Mouse (Mus musculus) stomach, embryonic 15.5 days (tissue): ENCODE results near the gene Lyve1. TPM values are rescaled to one million over a fixed set of nuclear protein-coding genes. Genes with fewer than 3 reads are reported as not detected.
A peak's percentile ranks its signal among the peaks of the same experiment; 100 is the strongest.
"Not testable (repeated sequence)": the region's sequence is repeated elsewhere in the genome, so short reads cannot be mapped to it uniquely, and the experiment has no call there.

Source experiments
- ATAC-seq: fragments of 200-750 bp; cut with Nextera tagmentation; 2 replicates; pipeline ENCODE4 v1.8.0; 2017; ENCODE audit warnings: low read depth, moderate number of reproducible peaks, moderate TSS enrichment; ENCODE audit not compliant: insufficient read depth, low FRiP score
- H3K27ac ChIP-seq: fragments of 300-500 bp; sonication (generic); 2 replicates; pipeline ENCODE4 v1.5.1; 2015; ENCODE audit warnings: mild to moderate bottlenecking, inconsistent platforms
- H3K27me3 ChIP-seq: fragments of 300-500 bp; sonication (generic); replicated peaks from 2 replicates; pipeline ENCODE4 v1.6.1; 2015; ENCODE audit warnings: inconsistent platforms
- H3K36me3 ChIP-seq: fragments of 300-500 bp; sonication (generic); 2 replicates; pipeline ENCODE4 v1.6.1; 2015; ENCODE audit warnings: inconsistent platforms
- H3K4me1 ChIP-seq: fragments of 300-500 bp; sonication (generic); 2 replicates; pipeline ENCODE4 v1.6.1; 2015; ENCODE audit warnings: inconsistent platforms
- H3K4me2 ChIP-seq: fragments of 300-500 bp; sonication (generic); 2 replicates; pipeline ENCODE4 v1.6.1; 2015; ENCODE audit warnings: mild to moderate bottlenecking, inconsistent platforms
- H3K4me3 ChIP-seq: fragments of 300-500 bp; sonication (generic); replicated peaks from 2 replicates; pipeline ENCODE4 v1.5.1; 2015; ENCODE audit warnings: inconsistent platforms
- H3K9ac ChIP-seq: fragments of 300-500 bp; sonication (generic); 2 replicates; pipeline ENCODE4 v1.6.1; 2015; ENCODE audit warnings: inconsistent platforms
- H3K9me3 ChIP-seq: fragments of 300-500 bp; sonication (generic); 2 replicates; pipeline ENCODE4 v1.6.1; 2016; ENCODE audit warnings: inconsistent platforms
- WGBS: fragments of 180-500 bp; shearing (Covaris S2); methylation state at CpG from one replicate; pipeline ENCODE4 v1.1.7; 2015; 5-methylcytosine and 5-hydroxymethylcytosine counted together
- polyA plus RNA-seq: library from polyadenylated mRNA; unstranded; fragments of >200 nt; fragmentation: Nextera tagmentation; extraction: Ambion mirVana; gene quantifications from 2 replicates; pipeline ENCODE4 v1.2.1, GENCODE M21; 2015

The Lyve1 gene
- polyA plus RNA-seq: 13.4 and 13.8 TPM in 2 replicates

- H3K36me3 ChIP-seq: no peaks in the 10 kb centered on the region
- H3K27me3 ChIP-seq: no peaks in the 10 kb centered on the region
- H3K4me3 ChIP-seq: no peak within 1 kb of the TSS
- H3K9ac ChIP-seq: no peak within 1 kb of the TSS
- ATAC-seq: no peak
- H3K4me2 ChIP-seq: no peak within 1 kb of the TSS
- H3K4me1 ChIP-seq: peaks cover 7% of the 10 kb centered on the region; the same call in 1 of the 2 replicates
- 68% methylated on average over 12 of the region's 12 CpGs for WGBS
- H3K9me3 ChIP-seq: no peaks in the 10 kb centered on the region
- H3K27ac ChIP-seq: no peak within 1 kb of the TSS
Observed at GRCm38 (mm10) chr7:110862751-110863289, at the start of gene Lyve1. Gene Lyve1, minus strand, starts transcription at chr7:110863239.

GRCm38 (mm10) chr7:110908209-110909144 lies 45.4 kb upstream of the Lyve1 start:
- Histone ChIP-seq H3K9ac (no peak overlapping the region), H3K27me3 (no peaks in the 10 kb centered on the region), H3K4me3 (no peak overlapping the region), H3K9me3 (no peaks in the 10 kb centered on the region), H3K4me1 (no peaks in the 10 kb centered on the region), H3K27ac (no peak overlapping the region), H3K36me3 (no peaks in the 10 kb centered on the region), H3K4me2 (no peak overlapping the region)
- ATAC-seq: no peak
- 58% methylated on average over 8 of the region's 8 CpGs for WGBS

GRCm38 (mm10) chr7:110906566-110906965 lies 43.5 kb upstream of the Lyve1 start:
- no peak for ATAC-seq
- no peak overlapping the region for H3K4me3 ChIP-seq
- no peaks in the 10 kb centered on the region for H3K4me1 ChIP-seq
- no peaks in the 10 kb centered on the region for H3K27me3 ChIP-seq
- no peak overlapping the region for H3K9ac ChIP-seq
- H3K36me3 ChIP-seq: no peaks in the 10 kb centered on the region
- H3K9me3 ChIP-seq: no peaks in the 10 kb centered on the region
- H3K27ac ChIP-seq: no peak overlapping the region
- WGBS: 82% methylated on average over 2 of the region's 2 CpGs
- H3K4me2 ChIP-seq: no peak overlapping the region

GRCm38 (mm10) chr7:110903226-110903625 lies 40.2 kb upstream of the Lyve1 start:
- Histone ChIP-seq H3K9ac (no peak overlapping the region), H3K27ac (peak overlapping the region; percentile 35; the same call in 1 of the 2 replicates), H3K9me3 (no peaks in the 10 kb centered on the region), H3K4me3 (no peak overlapping the region), H3K4me2 (no peak overlapping the region), H3K27me3 (no peaks in the 10 kb centered on the region), H3K36me3 (0 out of 2 replicates have a peak, but pooled peaks cover 3% of the 10 kb centered on the region), H3K4me1 (no peaks in the 10 kb centered on the region)
- whole genome bisulfite sequencing: 54% methylated on average over 7 of the region's 7 CpGs
- peak; percentile 78 for ATAC-seq

GRCm38 (mm10) chr7:110897202-110897601 lies 34.2 kb upstream of the Lyve1 start:
- no peak for ATAC-seq
- H3K27ac ChIP-seq: no peak overlapping the region

GRCm38 (mm10) chr7:110896453-110896852 lies 33.4 kb upstream of the Lyve1 start:
- H3K27me3 ChIP-seq: no peaks in the 10 kb centered on the region
- H3K9ac ChIP-seq: no peak overlapping the region
- 91% methylated on average over 7 of the region's 7 CpGs for WGBS

More at GRCm38 (mm10) chr7:110897202-110897601, 34.2 kb upstream of the Lyve1 start:
- H3K4me2 ChIP-seq: no peak overlapping the region
- H3K9ac ChIP-seq: no peak overlapping the region
- H3K36me3 ChIP-seq: 0 out of 2 replicates have a peak, but pooled peaks cover 6% of the 10 kb centered on the region
- H3K4me1 ChIP-seq: 0 out of 2 replicates have a peak, but pooled peaks cover 8% of the 10 kb centered on the region
- no peaks in the 10 kb centered on the region for H3K9me3 ChIP-seq
- H3K4me3 ChIP-seq: no peak overlapping the region
- H3K27me3 ChIP-seq: no peaks in the 10 kb centered on the region
- 84% methylated on average over 8 of the region's 8 CpGs for WGBS

GRCm38 (mm10) chr7:110895772-110896171 lies 32.7 kb upstream of the Lyve1 start:
- H3K4me3 ChIP-seq, H3K9ac ChIP-seq, H3K4me2 ChIP-seq, H3K27ac ChIP-seq, H3K27me3 ChIP-seq, H3K4me1 ChIP-seq, H3K9me3 ChIP-seq, H3K36me3 ChIP-seq, ATAC-seq: not testable (repeated sequence)
- 82% methylated on average over 10 of the region's 10 CpGs for WGBS

More at GRCm38 (mm10) chr7:110896453-110896852, 33.4 kb upstream of the Lyve1 start:
- Histone ChIP-seq H3K4me2 (no peak overlapping the region), H3K9me3 (no peaks in the 10 kb centered on the region), H3K36me3 (0 out of 2 replicates have a peak, but pooled peaks cover 6% of the 10 kb centered on the region), H3K4me1 (0 out of 2 replicates have a peak, but pooled peaks cover 8% of the 10 kb centered on the region), H3K27ac (no peak overlapping the region), H3K4me3 (no peak overlapping the region)
- no peak for ATAC-seq

- WGBS: 74% methylated on average over 9 of the region's 9 CpGs
- H3K9ac ChIP-seq: no peak overlapping the region
- ATAC-seq: no peak
- no peaks in the 10 kb centered on the region for H3K9me3 ChIP-seq
- 0 out of 2 replicates have a peak, but pooled peaks cover 6% of the 10 kb centered on the region for H3K36me3 ChIP-seq
- peak overlapping the region; percentile 61 for H3K27ac ChIP-seq
- H3K4me1 ChIP-seq: 0 out of 2 replicates have a peak, but pooled peaks cover 8% of the 10 kb centered on the region
- no peaks in the 10 kb centered on the region for H3K27me3 ChIP-seq
- H3K4me2 ChIP-seq: no peak overlapping the region
- no peak overlapping the region for H3K4me3 ChIP-seq
Observed at GRCm38 (mm10) chr7:110894673-110895072, 31.6 kb upstream of the Lyve1 start.

- 0 out of 2 replicates have a peak, but pooled peaks cover 8% of the 10 kb centered on the region for H3K4me1 ChIP-seq
- H3K27ac ChIP-seq: peak overlapping the region; percentile 84
- H3K4me2 ChIP-seq: peak overlapping the region; percentile 25; the same call in 1 of the 2 replicates
- 0 out of 2 replicates have a peak, but pooled peaks cover 6% of the 10 kb centered on the region for H3K36me3 ChIP-seq
- no peaks in the 10 kb centered on the region for H3K9me3 ChIP-seq
- 23% methylated on average over 10 of the region's 10 CpGs for WGBS
- no peaks in the 10 kb centered on the region for H3K27me3 ChIP-seq
- H3K4me3 ChIP-seq: no peak overlapping the region
- ATAC-seq: peak; percentile 86
- H3K9ac ChIP-seq: no peak overlapping the region
Observed at GRCm38 (mm10) chr7:110893943-110894610, 31.0 kb upstream of the Lyve1 start.

GRCm38 (mm10) chr7:110891501-110891986 lies 28.5 kb upstream of the Lyve1 start:
- no peak overlapping the region for H3K4me3 ChIP-seq
- no peak overlapping the region for H3K9ac ChIP-seq
- H3K36me3 ChIP-seq: 0 out of 2 replicates have a peak, but pooled peaks cover 3% of the 10 kb centered on the region
- H3K4me2 ChIP-seq: no peak overlapping the region
- peak; percentile 25; the same call in 1 of the 2 replicates for ATAC-seq
- H3K9me3 ChIP-seq: no peaks in the 10 kb centered on the region
- no peaks in the 10 kb centered on the region for H3K27me3 ChIP-seq
- WGBS: 46% methylated on average over 9 of the region's 9 CpGs
- 0 out of 2 replicates have a peak, but pooled peaks cover 8% of the 10 kb centered on the region for H3K4me1 ChIP-seq
- H3K27ac ChIP-seq: peak overlapping the region; percentile 50; the same call in 1 of the 2 replicates

GRCm38 (mm10) chr7:110881746-110882333 lies 18.8 kb upstream of the Lyve1 start:
- no peak for ATAC-seq
- H3K27ac ChIP-seq: no peak overlapping the region
- H3K9me3 ChIP-seq: no peaks in the 10 kb centered on the region
- no peak overlapping the region for H3K4me3 ChIP-seq
- no peaks in the 10 kb centered on the region for H3K4me1 ChIP-seq
- H3K27me3 ChIP-seq: no peaks in the 10 kb centered on the region
- WGBS: 58% methylated on average over 2 of the region's 2 CpGs
- no peak overlapping the region for H3K9ac ChIP-seq
- no peak overlapping the region for H3K4me2 ChIP-seq
- H3K36me3 ChIP-seq: no peaks in the 10 kb centered on the region
